Mouse (Mus musculus) ES-CJ7 (cell line): ENCODE measurements at regions not wholly inside any gene's neighbourhood (a gene's known extent, or its start where the extent isn't known, plus 50 kb on each side); places are given as distances from the start of the nearest gene placed in this dataset.
A peak's percentile ranks its signal among the peaks of the same experiment; 100 is the strongest.

Source experiments
- DNase-seq: peaks from one replicate; pipeline ENCODE4 v3.0.0; 2011; ENCODE audit warnings: low read depth, low spot score

DNA sequence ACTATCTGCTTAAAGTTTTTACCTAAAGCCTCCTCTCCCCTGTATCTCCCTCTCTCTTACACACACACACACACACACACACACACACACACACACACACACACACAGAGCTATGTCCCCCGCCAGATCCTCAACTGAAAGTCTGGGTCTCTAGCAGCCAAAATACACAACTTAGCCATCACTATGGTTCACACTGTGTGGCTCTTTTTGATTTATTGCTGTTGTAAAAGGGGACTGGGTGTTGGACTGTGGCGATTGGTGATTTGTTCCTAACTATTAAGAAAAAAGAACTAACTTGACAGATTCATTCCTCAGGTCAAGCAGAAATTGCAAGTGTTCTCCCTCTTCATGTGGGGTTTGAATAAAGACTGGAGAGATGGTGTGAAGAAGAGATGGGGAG lies 278.2 kb downstream of the Ccdc91 start:
- DNase-seq = no peak

DNA sequence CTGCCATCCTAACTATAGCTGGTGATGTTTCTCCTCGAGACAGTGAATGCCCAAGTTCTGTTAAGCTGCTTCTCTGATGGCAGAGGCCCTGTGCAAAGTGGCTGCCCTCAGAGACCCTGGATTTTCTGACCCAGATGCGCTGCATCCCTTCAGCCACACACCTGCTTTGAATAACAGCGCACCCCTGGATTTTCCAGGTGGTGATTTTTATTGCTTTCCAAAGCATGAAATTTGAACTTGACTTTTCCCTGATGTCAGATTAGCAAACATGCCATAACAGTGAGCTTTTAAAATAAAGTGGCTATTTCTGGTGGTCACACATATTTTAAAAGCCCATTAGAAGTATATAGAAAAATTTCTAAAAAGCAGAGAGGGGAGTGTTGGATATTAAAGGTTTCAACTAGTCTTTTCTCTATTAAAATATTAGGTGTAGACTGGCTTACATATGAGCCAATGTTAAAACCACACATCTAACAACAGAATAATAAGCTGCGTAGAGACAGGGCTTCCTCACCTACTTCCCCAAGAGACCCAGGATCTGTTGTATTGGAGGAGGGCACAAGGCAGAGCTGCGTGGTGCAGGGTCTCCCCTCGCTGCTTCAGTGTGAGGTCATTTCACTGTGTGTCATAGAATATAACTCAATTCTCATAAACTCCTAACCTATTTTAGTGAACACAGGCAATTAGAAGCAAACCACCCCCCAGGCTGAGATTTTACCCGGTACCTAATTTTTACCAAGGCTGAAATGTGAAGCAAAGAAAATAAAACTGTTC lies 280.3 kb downstream of the Ccdc91 start:
- no peak for DNase-seq

DNA sequence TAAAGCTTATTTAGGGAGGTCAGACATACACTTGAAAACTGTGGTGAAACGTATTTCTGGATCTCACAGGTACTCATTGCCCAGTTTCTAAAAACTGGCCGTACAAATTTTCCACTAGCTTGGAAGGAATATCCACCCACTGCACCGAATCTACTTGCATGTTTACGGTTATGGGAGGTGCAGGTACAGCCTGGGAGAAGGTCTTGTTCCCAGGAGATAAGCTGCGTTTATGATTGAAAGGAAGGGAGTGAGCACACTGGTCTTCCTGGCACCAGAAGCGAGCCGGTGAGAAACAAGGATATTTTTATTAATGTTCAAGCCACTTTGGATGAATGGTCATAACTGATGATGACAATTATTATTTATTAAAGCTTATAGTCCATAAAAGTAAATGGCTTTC lies 283.9 kb downstream of the Ccdc91 start:
- DNase-seq = no peak

DNA sequence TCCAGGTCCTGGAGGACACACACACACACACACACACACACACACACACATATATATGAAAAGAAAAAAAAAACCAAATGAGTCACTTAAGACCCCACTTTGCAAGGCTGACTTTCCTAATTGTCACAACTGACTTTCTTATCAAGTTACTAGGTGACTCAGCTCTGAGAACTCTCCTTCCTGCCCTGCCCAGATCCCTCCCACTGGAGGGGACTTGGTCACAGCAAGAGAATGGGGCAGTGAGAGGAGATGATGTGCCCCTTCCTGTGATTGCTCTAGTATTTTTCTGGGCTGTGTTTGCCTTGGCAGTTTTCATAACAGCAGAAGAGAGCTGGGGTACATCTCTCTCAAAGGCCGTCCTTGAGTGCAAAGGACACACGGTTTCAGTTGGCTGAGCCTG lies 284.5 kb downstream of the Ccdc91 start:
- no peak for DNase-seq

DNA sequence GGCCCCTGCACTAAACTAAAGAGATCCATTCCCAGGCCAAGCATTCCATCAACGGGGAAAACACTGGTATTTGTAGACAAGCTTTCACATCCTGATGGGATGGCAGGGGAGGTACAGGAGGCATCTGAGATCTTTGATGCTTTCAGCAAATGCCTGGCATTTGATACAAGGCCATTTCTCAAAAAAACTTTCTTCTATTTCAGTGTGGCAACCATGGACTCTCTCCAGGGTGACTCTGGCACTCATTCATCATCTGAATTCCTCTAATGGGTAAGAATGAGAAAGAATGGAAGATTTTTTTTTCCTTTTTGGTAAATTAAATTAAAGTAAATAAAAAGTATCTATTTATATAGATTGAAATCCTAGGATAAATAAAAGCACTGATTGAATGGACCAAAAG lies 281.8 kb upstream of the Far2 start:
- no peak for DNase-seq

DNA sequence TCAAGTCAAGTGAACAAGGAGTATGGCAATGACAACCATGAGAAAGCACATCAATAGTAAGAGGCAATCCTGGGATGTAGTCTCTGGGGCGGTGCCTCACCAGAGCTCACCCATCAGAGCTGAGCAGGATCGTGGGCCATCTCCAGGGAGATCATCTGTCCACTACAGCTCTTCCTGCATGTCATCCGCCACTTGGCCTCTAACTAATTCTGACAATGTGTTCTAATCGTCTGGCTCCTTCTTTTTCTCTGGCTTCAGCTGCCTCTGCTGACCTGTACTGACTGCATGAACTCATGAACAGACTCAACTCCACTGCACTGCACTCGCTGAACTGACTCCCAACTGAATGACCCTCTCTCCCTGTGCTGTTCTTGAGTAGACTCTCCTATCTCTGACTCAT lies 277.9 kb upstream of the Far2 start:
- no peak for DNase-seq

DNA sequence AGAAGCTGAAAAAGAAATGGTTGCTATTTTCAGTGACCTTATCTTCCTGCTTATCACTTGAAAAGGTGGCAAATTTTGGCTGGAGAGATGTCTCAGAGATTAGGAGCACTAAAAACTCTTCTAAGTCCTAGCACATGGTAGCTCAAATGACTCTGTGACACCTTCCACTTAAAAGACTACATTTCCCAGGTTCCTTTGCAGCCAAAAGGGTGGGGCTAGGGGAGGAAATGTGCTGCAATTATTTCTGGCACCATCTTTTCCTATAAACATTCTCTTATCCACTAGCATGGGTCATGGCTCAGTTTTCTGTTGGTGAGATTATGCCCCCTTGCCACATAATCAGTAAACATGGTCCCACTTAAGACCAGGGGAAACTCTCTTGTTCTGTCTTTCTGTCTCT lies 277.0 kb upstream of the Far2 start:
- no peak for DNase-seq

DNA sequence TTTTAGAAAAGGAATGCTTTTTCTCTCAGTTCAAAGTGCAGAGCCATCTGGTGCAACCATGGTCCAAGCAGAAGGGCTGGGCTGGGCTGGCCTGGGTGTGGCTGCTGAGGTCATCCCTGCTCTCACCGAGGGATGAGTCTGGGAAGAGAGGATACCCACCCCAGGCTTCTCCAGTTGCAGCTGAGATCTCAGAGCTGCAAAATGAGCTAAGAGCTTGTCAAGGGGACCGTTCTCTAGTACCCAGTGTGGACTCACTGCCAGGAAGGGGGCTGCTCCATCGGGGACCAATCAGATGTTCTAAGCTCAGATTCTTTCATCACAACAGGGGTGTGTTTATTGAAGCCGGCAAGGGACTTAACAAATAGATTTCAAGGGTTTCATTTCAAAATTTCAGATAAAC lies 275.6 kb upstream of the Far2 start:
- no peak for DNase-seq

DNA sequence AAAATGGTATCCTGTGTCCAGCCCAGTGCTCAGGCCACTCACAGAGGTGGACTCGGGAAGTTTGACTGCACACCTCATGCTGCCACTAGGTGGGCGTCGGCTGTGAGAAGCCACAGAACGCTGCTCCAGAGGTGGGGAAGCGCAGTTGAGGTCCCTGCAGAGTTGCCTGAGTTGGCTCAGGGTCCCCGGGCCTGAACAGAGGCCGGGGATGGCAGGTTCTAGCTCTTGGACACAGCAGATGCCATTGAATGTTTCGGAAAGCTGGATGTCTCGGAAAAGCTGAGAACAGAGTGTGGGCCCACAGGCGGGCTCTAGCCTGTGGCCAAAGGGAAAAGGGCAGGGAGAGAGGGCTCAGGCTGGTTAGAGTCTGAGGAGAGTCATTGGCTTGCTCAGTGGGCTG lies 273.2 kb upstream of the Far2 start:
- no peak for DNase-seq

DNA sequence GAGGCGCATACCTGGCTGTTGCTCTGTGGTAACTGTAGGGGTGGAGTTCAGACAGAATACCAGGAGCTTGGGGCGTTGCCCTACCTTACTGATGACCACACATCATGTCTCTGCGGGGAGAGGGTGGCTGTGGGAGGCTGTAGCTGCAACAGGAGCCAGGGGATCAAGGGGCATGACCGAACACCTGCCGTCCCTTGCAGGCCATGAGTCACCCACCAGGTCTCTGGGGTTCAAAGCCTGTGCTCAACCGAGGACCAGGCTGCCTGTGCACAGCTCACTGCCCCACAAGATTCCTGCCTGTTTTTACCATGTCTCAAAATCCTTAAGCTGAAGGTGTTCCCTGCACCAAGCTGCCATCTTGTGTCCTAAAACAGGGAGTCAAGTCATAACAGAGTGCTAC lies 272.4 kb upstream of the Far2 start:
- no peak for DNase-seq

DNA sequence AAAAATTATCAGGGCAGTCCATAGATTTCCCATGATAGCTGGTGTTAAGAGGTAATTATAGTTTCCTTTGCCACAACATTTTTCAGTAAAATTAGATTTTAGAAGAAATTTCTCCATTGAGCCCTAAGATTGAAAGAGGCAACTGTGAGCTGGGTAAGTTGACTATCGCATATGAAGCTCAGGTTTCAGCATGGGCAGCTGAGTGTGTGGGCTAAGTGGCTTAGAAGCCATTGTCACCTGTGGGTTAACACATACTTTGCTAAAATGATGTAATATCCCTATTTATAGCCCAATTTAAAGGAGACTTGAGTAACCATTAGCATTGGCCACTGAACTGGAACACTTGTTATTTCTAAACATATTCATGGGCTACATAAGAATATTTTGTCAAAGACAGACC lies 267.6 kb upstream of the Far2 start:
- no peak for DNase-seq

DNA sequence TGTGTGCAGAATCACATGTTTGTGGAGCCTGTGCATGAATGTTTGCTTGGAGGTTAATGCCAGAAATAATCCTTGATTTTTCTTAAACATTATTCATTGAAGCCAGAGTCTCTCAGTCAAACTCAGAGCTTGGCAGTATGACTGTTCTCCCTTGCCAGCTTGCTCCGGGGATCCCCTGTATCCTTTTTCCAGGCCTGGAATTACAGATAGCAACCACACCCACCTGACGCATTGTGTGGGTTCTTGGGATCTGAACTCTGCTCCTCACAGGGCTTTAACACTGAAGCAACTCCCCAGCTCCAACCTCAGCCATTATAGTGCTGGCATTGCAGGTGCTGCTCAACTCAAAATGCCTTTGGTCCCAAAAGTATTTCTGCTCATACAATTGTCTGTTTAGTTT lies 262.8 kb upstream of the Far2 start:
- DNase-seq = no peak

DNA sequence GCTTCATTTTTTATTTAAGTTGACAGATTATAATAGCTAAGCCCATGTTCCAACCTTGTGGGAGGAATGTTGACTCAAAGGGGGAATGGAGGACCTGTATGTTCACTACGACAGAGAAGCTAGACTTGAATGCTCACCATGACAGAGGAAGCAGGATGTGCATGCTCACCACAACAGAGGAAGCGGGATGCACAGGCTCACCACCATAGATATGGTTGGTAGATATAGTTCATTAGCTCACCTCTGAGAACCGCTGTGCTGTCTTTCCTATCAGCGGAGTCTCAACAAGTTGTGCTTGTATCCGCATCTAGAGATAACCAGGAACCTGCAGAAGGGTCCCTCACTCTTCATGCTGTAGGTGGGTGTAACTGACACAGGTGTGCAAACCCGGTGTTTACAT lies 262.2 kb upstream of the Far2 start:
- DNase-seq = no peak

DNA sequence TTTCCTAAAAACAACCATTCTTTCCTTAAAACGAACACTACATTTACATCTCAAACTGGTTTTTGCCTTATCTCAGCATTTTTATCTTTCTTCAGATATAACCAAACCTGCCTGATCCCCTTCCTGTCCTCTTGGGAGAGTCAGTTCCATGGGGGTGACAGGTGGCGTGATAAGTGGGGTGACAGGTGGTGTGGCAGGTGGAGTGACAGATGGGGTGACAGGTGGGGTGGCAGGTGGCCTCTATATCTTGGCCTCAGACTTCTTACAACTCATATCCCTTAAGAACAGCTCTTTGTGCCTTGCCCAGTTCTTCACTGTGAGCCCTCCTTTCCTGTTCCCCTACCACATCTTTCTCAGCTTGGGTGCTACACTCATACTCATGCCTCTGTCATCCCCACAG lies 259.0 kb upstream of the Far2 start:
- DNase-seq = no peak

DNA sequence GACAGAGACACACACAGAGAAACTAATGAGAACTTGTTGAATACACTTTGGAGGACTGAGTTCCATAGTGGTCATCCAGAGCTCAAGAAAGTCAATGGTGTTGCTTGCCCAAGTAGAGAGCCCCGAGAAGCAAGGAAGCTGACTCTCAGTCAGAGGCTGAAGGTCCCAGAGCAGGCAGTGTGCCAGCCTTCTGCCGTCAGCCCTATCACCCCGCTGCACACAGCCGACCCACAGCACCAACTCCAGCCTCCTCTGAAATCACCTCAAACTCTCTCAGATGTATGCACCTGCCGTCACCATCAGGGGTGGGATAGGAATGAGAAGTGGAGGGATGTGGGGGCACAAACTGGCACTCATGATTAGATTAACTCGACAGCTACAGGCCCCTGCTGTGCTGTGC lies 257.9 kb upstream of the Far2 start:
- no peak for DNase-seq

DNA sequence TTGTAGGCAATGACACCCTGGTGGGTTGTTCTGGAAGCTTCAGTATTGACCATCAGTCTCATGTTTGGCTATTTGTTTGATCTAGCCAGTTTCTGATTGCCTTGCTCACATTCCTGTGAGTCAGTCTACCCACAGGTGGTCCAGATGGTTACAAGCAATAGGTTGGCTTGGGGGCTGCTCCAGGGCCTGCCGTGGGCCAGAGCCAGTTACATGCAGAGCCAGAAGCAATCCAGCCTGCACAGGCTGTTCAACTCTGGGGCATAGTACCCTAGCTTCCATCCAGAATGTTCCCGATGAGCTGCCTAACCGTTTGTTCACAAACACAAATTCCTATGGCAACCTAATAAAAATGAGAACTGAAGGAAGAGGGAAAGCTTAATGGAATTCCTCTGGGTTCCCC lies 253.2 kb upstream of the Far2 start:
- no peak for DNase-seq

DNA sequence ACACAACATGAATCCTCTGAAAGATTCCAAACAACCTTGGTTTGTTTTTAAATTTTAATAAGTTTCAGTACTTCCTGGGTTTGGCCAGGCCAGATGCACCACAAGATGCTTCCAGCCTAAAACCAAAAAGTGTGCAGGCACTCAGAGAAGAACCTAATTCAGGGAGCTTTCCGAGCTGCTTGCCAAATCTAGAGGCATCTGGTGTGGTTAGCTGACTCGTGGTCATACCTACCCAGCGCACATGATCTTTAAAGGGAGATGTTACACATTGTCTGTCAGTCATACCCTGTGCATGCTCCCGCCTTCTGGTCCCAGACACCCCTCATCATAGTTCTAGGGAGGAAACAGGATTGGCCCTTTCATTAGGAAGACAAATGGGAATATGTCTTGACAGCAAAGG lies 252.7 kb upstream of the Far2 start:
- no peak for DNase-seq

DNA sequence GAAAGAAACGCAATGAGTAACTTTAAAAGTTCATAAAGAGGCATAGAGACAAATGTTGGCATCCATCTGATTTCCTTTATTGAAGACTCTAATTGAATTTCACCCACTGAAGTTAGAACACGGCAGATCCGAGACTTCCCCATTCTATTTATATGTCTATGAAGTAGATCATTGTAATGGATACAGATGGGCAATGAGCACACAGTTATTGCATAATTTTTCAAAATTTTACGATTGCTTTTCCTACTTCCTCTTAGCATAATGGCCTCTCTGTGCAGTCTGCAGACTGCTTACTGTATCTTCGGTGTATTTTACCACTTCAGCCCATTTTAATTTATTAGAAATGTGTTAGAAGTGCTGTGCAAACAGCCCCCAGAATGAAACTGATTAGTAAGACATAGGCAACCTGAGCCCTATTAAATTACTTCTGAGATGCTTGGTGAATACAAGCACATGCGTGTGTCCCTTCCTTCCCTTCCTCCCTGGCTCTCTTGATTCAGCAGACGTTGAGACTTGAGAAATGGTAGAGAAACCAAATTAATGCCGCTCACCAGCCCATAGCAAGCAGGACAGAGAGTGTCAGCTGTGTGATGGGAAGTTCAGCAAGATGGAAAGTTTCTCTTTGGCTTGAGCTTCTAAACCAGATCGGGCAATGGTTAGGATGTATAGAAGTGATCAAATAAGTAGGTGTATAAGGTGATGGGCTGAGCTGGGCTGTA lies 247.9 kb upstream of the Far2 start:
- DNase-seq = no peak

DNA sequence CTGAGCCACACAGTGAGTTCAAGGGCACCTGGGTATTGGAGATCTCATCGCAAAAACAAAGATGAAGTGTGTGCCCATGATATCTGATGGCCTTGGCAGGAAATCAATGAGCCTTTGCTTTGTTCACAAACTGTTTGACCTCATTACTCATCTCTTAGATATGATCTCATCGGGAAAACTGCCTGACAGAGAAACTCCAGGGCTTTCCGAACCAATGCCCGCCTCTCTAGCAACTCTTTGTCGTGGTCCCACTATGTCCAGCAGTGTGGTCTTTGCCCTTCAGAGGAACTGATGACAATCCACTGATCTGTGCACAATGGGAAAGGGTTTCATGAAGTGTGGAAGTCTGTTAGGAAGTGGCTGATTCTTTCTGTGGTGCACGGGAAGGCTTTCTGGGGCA lies 247.2 kb upstream of the Far2 start:
- DNase-seq = no peak

DNA sequence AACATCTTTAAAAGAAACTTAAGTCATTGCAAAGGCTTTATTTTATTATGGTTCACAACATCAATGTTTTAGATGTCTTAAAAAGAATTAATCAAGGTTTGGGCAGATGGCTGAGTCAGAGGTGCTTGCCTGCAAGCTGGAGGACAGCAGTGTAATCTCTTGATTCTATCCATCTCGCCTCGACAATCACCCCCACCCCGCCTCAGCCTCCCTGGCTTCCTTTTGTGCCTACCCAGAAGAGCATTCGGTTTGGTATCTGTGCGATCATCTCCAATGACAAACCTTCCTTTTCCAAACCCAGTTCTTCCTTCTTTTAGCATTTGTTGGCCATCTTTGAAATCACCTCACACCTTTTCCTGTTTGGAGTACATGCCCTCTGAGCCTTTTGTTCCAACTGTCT lies 246.2 kb upstream of the Far2 start:
- no peak for DNase-seq

DNA sequence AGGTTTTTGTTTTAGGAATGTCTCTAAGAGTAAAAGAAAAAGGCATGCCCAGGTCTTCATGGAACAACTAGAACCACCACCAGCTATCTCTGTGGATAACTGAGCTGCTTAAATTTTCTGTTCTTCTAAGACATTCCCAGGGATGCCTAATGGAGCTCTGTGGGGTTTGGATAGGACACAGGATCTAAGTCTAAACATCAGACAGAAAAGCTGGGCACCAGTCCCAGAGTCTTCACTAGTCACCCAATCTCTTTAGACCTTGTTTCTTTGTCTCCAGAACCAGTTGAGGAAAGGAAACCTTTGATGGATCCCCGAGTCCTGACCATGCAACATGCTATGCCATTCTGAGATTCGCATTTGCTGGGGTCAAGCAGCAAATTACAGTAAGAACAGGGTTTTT lies 243.2 kb upstream of the Far2 start:
- no peak for DNase-seq

DNA sequence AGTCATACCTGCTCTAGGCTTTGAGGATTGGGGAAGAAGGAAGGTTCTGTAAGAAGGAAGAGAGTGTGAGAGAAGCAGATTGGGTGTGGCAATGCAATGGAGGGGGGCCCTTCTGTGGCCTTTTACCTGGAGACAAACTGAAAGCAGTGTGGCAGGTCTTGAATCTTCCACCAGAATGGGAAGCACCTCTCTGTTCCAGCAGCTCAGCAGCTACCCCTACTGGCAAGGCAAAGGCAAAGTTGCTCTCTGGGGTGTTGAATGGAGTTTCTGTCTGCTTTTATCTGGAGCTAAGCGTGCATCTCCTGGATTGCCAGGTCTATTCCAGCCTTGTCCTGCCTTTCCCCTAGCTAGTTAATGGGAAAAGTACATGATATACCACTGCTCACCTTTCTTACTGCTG lies 236.3 kb upstream of the Far2 start:
- DNase-seq = peak; percentile 49

DNA sequence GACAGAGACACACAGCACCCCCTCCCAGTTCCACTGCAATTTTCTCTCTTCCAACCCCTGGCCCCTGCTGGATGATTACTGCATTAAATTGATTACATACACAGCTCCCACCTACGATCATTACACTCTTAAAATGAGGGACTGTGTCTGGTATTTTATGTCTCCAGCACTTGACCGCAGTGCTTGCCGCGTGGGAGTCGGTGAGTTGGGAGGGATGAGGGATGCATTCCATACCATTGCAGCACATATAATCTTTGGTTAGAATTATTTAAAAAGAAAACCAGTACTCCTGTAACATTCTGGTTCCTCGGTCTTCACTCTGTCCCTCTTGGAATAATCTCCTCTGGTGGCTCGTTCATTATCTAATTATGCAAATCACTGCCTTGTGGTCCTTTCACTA lies 230.2 kb upstream of the Far2 start:
- DNase-seq = no peak

DNA sequence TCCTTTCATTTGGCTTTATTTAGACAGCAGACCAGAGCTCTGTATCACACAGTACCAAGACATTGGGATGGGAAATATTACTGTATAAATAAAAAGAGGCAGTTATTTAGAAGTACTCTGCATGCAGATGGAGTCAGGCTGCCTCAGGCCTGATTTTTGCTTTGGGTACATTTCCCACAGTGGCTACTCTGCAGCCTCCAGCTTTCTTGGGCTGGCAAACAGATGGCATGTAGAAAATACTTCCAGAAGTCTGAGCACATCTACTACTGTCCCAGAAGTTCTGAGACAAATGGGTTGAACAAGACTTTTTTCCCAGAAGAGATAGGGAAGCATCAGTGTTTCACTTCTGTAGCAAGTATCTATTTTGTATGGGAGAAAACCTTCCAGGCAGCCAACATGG lies 229.8 kb upstream of the Far2 start:
- no peak for DNase-seq
